Mouse (Mus musculus): ENCODE measurements around the gene Ilf3. TPM values are rescaled to one million over a fixed set of nuclear protein-coding genes. Genes with fewer than 3 reads are reported as not detected.

The Ilf3 gene
- total RNA-seq, 2 experiments from 2014 or later = 15.2 to 16.5 TPM

DNA sequence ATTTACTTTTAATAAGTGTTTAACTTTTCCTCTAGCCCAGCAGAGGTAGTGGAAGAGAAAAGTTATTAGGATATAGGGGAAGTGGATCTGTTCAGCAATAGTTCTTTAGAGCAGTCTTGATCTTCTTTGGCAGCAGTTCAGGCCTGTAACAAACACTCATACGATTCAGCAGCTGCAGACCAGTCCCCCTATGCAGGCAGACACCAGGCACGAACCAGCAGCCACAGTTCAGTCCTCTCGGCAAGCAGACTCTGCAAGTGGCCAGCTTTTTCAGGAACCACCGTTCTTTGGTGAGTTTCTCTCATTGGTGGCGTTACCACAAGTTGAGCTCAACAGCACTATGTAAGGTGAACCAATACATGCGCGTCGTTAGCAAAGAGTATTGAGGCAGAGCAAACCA is 31.2 kb upstream of the Ilf3 start:
- no peak for ATAC-seq (replicated peaks; ENCODE audit: low FRiP score, poor library complexity, severe bottlenecking)

DNA sequence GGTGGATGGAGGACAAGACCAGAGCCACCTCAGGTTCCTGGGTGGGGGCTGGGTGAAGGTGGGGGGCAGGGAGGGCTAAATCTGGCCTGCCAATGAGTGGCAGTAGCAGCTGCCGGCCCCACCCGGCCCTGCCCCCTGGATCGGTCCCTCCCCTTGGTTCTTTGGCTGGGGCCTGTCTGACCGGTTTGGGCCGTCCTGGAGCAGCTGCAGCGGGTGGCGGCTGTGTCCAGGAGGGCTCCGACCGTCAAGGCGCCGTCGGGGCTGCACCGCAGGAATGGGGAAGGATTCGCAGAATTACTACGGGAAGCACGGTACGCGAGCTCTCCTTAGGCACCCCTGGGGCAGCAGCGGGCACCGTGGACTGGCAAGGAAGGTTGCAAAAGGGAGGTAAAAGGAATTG is 30.0 kb upstream of the Ilf3 start:
- no peak for ATAC-seq (replicated peaks; ENCODE audit: low FRiP score, poor library complexity, severe bottlenecking)

DNA sequence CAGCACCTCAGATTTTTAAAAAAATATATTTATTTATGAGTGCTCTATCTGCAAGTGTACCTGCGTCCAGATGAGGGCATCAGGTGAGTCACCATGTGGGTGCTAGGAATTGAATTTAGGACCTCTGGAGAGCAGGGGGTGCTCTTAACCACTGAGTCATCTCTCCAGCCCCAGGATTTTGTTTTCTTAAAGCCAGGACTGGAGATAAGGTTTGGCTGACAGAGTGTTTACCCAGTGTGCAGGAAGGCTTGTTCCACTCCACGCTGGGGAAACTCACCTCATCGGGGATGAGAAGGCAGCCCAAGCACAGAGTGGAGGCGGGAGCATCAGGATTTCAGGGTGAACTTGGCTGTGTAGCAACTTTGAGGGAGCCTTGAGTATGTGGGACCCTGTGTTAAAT is 27.3 kb upstream of the Ilf3 start:
- ATAC-seq (replicated peaks; ENCODE audit: low FRiP score, poor library complexity, severe bottlenecking) = no peak; the same call in 1 of the 2 replicates

DNA sequence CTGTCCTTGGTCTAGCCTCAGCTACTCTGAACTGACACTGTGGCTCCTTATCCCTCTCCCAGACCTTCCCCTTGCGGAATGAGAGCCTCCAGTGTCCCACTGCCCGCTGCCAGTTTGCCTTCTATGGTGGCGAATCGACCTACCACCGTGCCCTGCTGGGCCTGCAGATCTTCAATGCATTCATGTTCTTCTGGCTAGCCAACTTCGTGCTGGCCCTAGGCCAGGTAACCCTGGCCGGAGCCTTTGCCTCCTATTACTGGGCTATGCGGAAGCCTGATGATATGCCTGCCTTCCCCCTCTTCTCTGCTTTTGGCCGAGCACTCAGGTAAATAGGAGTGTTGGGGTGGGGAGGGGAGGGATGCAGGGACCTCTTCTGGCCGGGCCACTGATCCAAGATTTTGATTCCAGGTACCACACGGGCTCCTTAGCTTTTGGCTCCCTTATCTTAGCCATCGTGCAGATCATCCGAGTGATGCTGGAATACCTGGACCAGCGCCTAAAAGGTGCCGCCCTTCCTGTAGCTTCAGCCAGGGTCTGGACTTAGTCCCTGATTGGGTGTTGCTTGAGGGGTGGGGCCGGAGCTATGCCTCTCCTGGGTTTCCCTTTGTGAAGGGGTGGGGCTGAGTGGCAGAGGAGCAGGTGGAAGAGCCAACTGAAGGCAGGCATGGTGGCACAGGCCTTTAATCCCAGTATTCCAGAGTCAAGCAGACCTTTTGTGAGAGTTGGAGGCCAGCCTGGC is 20.9 kb upstream of the Ilf3 start:
- ATAC-seq (replicated peaks; ENCODE audit: low FRiP score, poor library complexity, severe bottlenecking) = no peak

DNA sequence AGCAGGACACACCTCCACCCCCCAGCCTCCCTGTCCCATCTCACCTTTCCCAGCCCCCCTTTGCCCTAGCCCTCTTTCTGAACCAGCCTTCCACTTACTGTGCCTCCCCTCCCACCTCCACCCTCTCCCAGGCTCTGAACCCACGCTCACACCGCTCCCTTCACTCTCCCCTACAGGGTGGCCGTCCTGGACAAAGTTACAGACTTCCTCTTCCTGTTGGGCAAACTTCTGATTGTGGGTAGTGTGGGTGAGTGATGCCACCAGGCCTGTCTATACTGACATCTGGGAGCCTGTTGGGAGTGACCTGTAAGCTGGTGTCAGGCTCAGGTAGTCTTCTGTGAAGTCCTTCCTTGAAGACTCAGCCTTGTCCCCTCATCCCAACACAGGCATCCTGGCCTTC is 19.5 kb upstream of the Ilf3 start:
- ATAC-seq (replicated peaks; ENCODE audit: low FRiP score, poor library complexity, severe bottlenecking) = no peak

DNA sequence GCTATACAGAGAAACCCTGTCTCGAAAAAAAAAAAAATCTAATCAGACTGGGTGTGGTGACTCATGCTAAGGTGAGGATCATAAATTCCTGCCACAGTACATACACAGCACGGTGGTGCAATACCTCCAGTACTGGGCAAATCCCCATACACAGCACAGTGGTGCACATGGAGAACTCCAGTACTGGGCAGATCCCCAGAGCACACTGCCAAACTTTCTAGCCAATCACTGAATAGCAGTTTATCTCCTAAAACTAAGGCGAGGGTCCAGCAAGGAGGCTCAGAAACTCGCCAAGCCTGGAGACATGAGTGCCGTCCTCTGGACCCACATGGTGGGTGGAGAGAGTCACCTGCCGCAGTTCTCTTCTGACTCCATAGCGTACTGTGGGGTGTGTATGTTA is 16.5 kb upstream of the Ilf3 start:
- no peak for ATAC-seq (replicated peaks; ENCODE audit: low FRiP score, poor library complexity, severe bottlenecking)

DNA sequence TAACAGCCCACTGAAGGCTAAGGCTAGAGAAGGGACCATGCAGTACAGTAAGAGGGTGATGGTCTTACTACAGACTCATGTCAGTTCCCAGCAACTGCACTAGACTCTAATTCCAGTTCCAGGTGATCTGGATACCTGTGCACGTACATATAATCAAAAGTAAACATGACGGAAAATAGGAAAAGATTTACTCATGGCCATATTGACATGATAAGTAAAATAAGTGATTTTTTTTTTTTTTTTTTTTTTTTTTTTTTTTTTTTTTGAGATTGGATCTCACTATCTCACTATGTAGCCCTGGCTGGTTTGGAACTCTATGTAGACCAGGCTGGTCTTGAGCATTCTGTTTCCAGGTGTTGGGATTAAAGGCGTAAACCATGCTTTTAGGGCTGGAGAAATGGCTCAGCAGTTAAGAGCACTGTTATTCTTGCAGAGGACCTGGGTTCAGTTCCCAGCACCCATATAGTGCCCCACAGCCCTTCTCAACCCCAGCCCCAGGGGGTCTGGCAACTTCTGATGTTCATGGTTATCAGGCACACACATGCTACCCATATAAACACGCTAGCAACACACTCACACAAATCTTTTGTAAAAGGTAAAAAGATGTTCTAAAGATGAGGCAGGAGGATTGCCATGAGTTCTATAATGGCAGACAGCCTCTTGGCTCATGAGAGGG is 15.8 kb upstream of the Ilf3 start:
- no peak for ATAC-seq (replicated peaks; ENCODE audit: low FRiP score, poor library complexity, severe bottlenecking)

DNA sequence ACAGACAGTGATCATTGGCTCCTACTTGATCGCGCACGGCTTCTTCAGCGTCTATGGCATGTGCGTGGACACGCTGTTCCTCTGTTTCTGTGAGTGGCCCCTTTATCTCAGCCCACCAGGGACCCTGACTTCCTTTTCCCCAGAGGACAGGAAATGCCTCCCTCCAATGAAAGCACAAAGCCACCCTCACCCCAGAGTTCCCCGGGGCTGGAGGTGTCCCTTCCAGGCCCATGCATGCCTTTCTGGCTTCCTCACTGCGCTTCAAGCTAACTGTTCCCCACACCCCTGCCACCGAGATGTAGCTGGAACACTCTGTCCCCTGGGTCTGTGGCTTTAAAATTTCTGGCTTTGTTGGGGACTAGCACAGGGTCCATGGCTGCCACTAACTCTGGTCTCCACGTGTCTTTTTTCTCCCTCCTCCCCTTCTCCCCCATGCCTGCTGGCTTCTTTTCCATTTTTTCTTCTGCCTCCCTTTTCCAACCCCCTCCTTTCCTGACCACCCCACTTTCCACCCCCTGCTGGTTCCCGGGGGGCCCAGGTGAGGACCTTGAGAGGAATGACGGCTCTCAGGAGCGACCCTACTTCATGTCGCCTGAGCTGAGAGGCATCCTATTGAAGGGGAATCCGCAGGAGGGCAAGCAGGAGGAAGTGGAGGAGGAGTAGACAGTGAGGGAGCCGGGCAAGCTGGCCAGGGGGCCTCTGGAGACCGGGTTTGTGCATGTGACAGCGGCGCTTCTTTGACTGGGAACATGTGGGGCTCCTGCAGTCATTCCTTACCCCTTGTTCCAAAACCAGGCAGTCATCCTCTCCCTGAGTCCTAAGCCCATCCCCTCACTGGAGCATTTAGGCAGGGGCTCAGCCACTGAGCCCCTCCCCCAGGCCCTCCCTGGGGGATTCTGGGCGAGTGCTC is 15.0 kb upstream of the Ilf3 start:
- no peak for ATAC-seq (replicated peaks; ENCODE audit: low FRiP score, poor library complexity, severe bottlenecking)

DNA sequence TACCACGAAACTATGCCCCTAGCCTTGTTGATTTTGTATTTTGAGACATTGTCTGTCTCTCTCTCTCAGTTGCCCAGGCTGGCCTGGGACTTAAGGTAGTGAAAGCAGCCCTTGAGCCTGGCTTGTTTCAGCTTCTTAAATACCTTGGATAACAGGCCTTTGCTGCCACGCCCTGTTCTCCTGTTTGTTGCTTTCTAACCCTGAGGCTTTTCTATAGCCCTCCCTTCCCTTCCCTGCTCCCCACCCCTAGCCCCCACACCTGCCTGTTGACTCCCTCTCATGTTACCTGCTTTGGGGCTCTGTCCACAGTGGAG is 14.3 kb upstream of the Ilf3 start:
- ATAC-seq (replicated peaks; ENCODE audit: low FRiP score, poor library complexity, severe bottlenecking) = no peak

DNA sequence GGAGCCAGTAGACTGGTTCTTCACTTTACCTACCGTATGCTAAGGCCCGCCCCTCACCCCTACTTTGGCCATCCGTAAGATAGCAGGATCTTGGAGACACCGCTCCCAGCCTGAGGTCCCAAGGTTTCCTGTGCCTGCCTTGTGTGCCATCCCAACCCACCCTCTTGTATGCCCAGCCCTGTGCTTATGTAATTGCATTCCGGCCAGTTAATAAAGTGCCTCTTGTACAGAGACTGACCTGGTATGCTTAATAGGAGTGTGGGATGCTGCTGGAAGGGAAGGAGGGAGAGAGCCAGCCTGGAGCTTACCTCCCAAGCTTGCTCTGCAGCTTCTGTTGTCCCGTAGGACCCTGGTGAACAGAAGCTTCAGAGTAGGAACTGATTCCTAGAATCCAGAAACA is 12.9 kb upstream of the Ilf3 start:
- no peak for ATAC-seq (replicated peaks; ENCODE audit: low FRiP score, poor library complexity, severe bottlenecking)

DNA sequence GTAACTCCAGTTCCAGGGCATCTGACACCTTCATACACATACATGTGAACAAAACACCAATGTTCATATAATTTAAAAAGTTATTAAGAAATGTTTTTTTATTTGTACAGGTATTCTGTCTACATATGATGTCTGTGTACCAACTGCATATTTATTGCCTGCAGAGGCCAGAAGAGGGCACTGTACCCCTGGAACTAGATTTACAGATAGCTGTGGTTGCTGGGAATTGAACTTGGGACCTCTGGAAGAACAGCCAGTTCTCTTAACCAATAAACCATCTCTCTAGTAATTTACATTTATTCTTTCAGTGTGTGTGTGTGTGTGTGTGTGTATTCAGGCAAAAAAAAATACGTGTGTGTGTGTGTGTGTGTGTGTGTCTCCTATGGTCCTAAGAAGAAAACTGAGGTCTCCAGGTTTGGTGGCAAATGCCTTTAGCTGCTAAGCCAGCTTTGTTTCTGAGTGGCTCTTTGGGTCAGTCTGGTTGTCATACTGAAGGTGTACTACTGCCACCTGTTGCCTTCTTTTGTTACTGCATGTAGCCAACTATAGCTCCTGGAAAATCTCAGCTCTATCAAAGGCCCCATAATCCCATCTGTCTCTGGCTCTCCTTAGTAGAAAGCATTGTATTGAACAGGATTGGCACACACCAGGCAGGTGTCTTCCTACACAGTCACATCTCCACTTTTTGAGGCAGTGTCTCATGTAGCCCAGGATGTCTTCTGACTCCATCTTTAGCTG is 10.5 kb upstream of the Ilf3 start:
- ATAC-seq (replicated peaks; ENCODE audit: low FRiP score, poor library complexity, severe bottlenecking) = peak; percentile 92

DNA sequence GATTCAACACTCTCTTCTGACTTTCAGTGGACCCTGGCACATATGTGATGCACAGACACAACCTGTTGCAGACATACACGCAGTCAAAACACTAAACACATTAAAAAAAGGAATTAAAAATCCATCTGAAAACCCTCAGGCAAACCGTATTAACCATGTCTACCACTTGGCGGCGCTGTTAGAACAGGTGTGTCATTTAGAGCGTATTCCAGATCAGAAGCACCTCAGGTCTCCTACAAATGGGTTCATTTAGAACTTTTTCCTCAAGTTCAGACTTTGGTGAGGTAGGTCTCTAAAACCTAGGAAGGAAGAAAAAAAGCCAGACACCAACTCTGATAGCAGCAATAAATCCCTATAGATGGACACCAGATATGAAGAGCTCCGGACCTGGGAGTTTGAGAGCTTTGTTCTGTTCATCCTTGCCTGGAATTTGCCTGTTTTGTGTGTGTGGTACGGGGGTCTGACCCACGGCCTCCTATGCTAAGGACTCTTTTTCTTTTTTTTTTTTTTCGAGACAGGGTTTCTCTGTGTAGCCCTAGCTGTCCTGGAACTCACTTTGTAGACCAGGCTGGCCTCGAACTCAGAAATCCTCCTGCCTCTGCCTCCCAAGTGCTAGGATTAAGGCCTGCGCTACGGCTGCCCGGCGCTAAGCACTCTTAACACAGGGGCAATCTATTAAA is 990 bp upstream of the Ilf3 start:
- peak; percentile 39 for ATAC-seq (replicated peaks; ENCODE audit: low FRiP score, poor library complexity, severe bottlenecking)

DNA sequence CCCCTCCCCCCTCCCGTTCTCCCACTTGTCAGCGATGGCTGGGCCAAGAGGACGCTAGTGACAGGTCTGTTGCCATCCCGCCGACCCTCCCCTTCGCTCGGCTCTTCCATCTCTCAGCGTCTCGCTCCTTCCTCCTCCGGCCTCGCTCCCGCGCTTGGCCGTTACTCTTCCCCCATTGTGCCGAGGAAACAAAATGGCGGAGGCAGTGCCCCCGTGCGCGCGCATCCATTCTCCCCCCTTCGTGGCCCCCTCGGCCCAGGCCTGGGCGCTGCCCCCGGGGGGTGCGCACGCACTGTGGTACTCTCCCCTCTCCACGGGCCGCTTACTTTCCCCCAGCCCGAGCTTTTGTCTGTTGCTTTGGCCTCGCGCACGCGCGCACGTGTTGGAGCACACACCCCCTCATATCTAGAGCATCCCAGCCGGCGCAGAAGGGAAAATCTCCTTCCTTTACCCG is 487 bp downstream of the Ilf3 start:
- peak; percentile 17 for ATAC-seq (replicated peaks; ENCODE audit: low FRiP score, poor library complexity, severe bottlenecking)

DNA sequence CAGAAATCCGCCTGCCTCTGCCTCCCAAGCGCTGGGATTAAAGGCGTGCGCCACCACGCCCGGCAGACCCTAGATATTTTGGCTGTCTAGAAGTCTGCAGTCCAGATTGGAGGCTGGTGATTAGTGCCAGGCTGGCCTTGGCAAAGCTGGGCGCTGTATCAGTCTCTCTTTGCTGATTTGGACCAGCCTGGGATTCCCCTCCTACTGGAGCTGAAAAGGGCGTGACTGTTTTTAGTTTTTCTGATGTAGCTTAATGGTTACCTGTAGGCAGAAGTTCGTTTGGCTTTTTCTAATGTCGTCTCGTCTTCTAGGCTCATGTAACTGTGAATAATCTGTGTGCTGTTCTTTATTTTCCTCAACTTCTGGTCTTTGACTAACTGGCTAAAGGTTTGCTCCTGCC is 1.4 kb downstream of the Ilf3 start:
- ATAC-seq (replicated peaks; ENCODE audit: low FRiP score, poor library complexity, severe bottlenecking) = no peak

DNA sequence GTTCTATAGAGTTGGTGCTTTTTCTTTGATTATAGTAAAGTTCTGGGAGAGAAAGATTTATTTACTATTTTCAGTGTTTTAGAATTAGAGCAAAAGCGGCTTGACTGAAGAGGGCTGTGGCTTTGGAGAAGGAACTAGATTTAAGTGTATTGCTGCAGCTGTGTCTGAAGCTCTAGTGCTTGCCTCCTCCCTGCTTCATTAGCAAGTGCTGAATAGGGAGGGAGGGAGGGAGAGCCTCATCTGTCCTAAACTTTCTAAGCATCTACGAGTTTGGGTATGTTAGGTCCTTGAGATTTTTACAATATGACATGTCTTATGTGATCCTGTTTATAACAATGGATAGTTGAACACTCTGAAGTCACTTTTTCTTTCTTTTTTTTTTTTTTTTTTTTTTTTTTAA is 3.2 kb downstream of the Ilf3 start:
- no peak for ATAC-seq (replicated peaks; ENCODE audit: low FRiP score, poor library complexity, severe bottlenecking)

DNA sequence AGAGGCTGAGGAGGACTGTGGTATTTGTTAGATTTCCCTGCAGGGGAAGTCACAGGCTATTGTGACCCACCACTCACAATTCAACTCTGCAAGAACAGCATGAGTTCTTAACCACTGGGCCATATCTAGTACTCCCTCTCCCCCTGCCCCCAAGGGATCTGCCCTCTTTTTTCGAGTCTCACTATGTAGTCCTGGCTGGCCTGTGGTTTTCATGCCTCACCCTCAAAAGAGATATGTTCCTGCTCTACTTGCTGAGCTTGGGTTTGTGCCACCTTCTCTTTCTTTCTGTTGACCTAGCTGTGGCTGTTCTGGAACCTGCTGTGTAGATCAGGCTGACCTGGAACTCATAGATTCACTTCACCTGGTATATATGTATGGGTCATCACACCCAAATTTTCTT is 4.8 kb downstream of the Ilf3 start:
- ATAC-seq (replicated peaks; ENCODE audit: low FRiP score, poor library complexity, severe bottlenecking) = no peak

DNA sequence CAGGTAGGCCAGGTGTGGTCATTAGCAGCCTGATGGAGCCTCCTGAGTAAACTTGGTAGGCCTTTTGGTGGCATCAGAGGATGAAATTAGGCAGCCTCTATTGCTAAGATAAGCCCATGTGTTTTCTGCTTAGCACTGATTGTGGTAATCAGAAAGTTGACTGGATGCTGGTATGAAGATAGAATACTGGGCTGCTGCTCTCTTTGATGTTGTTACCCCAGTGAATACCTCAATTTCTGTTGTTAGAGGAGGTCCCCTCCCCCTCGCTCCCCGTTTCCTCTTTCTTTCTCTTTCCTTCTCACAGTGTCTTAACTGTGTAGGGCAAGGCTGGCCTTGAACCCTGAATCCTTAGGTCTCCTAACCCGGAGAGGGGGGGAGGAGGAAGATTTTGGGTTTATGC is 11.5 kb downstream of the Ilf3 start:
- 0 out of 2 replicates have a peak, but pooled peaks have one; percentile 32 for ATAC-seq (replicated peaks; ENCODE audit: low FRiP score, poor library complexity, severe bottlenecking)

DNA sequence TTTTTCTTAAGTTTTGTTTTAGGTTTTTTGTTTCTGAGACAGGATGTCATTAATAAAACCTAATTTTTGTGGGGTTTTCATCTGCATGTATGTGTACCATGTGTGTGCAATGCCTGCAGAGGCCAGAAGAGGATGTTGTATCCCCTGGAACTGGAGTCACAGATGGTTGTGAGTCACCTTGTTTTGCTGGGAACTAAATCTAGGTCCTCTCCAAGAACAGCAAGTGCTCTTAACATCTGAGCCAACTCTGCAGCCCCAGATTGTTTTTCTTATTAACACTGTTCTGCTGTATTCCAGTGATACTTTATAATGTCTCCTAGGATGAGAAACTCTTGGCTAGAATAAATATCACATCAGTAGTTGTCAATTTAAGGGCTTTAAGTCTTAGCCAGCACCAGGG is 13.2 kb downstream of the Ilf3 start:
- no peak for ATAC-seq (replicated peaks; ENCODE audit: low FRiP score, poor library complexity, severe bottlenecking)

DNA sequence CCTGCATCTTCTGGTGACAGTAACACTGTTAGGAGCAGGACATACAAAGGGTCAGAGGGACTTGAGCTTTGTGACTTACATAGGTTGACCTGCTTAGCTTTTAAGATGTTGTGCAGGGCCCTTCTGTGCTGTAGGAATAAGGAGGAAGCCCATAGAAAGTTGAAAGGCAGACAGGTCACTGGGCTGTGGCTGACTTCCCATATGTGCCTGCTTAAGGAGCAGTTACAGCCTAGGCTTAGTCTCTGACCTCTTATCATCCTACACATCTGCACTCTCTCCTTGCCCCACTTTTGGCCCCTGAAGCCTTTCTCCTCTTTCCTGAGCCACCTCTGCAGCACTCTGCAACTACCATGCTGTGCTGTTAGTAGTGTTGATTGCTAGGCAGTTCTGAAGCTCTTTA is 16.3 kb downstream of the Ilf3 start:
- ATAC-seq (replicated peaks; ENCODE audit: low FRiP score, poor library complexity, severe bottlenecking) = no peak
